Mouse (Mus musculus): ENCODE data around the gene Sucla2.

Gene Sucla2

GRCm38 (mm10) chr14:73622988-73623387, 97.9 kb downstream of the Sucla2 start:
- DNase-seq: no peak

DNA sequence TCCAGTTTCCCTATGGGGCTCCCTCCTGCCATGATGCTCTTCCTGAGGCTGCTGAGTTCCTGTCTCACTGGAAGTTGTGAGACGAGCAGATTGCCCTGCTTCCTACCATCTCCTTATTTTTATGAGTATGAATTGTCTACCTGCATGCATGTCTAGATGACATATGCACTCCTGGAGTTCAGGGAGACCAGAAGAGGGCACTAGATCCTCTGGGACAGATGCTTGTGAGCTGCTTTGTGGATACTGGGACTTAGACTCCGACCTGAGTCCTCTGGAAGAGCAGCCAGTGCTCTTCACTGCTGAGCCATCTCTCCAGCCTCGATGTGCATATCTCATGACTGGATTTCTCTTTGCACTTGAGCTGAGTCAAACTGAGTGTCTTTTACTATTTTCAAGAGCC, 100.3 kb downstream of the Sucla2 start:
- no peak for DNase-seq

DNA sequence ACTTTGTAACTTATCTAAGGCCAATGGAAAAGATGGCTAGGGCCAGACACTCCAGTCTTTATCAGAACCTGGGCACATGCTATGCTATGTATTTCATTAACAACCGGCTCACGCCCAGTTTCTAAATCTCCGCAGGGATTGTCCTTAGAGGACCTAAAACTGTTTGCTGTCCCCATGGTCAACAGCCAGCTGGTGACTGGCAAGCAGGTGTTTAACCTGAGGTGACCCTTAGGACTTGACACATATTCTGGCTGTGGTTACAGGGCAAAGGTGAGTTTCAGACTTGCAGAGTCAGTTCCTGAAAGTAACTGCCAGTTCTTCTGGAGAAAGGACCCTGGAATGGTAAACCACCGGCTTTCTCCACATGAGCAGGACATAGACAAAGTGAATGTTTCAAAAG, 106.4 kb downstream of the Sucla2 start:
- DNase-seq: no peak

- DNase-seq: no peak
Observed at GRCm38 (mm10) chr14:73632648-73633263, 107.6 kb downstream of the Sucla2 start.

DNA sequence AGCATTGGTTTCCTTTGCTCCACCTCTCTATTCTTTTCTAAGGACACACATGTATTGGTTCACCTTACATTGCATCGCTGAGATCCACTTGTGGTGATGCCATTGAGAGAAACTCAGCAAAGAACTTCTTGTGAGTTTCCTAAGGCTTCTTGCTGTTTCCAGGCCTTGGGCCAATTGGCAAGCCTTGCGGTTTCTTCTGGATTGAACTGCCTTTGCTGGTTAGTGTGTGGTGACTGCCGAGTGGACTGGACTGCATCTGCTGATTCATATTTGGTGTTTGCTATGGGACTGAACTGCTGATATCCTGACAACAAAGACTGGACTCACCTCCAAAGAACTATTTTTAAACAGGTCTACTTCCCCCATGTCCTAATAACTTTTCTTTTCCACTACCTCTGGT, 109.2 kb downstream of the Sucla2 start:
- DNase-seq: no peak

- no peak for DNase-seq
Observed at GRCm38 (mm10) chr14:73637460-73637859, 112.3 kb downstream of the Sucla2 start.
